Mouse (Mus musculus): ENCODE measurements around the gene Lypd5. TPM values are rescaled to one million over a fixed set of nuclear protein-coding genes. Genes with fewer than 3 reads are reported as not detected.

Gene Lypd5
- total RNA-seq, 2 experiments from 2014 or later: not detected

GRCm38 (mm10) chr7:24359269-24359668 lies 10.3 kb downstream of the Lypd5 start:
- no peak for DNase-seq (ENCODE audit: low spot score in 2 of 2)

DNA sequence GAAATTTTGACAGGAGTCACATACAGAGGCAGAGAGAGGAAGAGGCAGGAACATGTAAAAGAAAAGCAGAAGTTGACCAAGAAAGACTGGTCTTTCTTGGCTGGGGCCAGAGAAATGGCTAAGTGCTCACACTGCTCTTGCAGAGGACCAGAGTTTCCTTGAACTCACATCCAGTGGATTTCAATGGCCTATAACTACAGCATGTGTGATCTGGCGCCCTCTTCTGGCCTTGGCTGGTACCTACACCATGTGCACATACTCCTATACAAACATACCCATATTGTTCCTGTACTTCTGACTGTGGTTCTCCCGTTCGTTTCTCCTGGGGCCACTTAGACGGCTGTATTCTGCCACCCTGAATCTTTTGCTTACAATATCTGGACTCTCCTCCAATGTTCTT lies 12.0 kb downstream of the Lypd5 start:
- DNase-seq (ENCODE audit: low spot score in 2 of 2): no peak

- DNase-seq (ENCODE audit: low spot score in 2 of 2): peak in 1 of 2 experiments; percentile 24
Measured at GRCm38 (mm10) chr7:24363228-24363627, 14.2 kb downstream of the Lypd5 start.

- DNase-seq (ENCODE audit: low spot score in 2 of 2): peak; percentile 86 to 90
Measured at GRCm38 (mm10) chr7:24364827-24365226, 15.8 kb downstream of the Lypd5 start.

DNA sequence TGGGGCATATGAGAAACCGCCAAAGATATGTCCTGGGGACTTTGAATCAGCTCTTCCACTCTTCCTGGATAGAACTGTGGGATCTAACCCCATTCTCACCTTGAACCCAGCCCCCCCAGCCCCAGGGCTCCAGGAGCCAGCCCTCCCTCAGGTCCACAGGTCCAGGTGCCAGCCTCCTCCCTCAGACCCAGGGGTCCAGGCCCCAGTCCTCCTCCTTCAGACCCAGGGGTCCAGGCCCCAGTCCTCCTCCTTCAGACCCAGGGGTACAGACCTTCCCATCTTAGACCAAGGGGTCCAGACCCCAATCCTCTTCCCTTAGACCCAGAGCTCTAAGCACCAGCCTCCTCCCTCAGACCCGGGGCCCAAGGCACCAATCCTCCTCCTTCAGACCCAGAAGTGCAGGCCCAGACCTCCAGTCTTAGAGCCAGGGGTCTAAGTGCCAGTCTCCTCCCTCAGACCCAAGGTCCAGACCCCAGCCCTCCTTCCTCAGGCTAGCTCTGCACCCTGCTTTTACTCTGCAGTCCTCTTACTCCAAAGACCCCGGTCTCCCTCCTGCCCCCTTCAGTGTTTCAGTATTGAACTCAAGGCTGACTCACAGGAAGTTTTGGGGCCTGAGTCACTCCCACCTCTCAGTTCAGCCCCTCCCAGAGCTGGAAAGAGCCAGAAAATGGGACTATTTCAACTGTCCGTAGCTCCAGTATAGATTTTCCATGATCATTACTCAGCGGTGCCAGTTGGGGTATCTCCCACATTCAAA lies 16.4 kb downstream of the Lypd5 start:
- no peak for DNase-seq (ENCODE audit: low spot score in 2 of 2)

GRCm38 (mm10) chr7:24366716-24367632 lies 18.0 kb downstream of the Lypd5 start:
- no peak for DNase-seq (ENCODE audit: low spot score in 2 of 2)

- no peak for DNase-seq (ENCODE audit: low spot score in 2 of 2)
Measured at GRCm38 (mm10) chr7:24368226-24368625, 19.2 kb downstream of the Lypd5 start.

DNA sequence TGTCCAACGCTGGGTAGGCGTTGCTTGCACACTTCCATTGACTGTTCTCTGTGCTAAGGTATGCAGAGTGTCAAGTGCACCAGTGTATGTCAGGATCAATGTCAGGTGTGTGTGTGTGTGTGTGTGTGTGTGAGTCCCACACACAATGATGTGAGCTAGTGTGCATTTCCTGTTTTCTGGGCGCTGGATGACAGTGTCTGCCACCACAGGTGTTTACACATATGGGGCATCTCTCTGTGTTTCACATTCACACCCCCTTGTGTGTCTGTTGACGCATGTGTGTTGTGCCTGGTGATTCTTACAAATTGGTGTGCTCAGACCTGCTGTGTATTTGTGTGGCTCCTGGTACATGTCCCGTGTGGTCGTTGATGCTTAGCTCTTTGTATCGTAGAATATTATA lies 19.9 kb downstream of the Lypd5 start:
- no peak for DNase-seq (ENCODE audit: low spot score in 2 of 2)

- DNase-seq (ENCODE audit: low spot score in 2 of 2): no peak
Measured at GRCm38 (mm10) chr7:24369731-24370541, 20.9 kb downstream of the Lypd5 start, which contains the start of gene Kcnn4. Kcnn4 (plus strand) TSS chr7:24370263.

DNA sequence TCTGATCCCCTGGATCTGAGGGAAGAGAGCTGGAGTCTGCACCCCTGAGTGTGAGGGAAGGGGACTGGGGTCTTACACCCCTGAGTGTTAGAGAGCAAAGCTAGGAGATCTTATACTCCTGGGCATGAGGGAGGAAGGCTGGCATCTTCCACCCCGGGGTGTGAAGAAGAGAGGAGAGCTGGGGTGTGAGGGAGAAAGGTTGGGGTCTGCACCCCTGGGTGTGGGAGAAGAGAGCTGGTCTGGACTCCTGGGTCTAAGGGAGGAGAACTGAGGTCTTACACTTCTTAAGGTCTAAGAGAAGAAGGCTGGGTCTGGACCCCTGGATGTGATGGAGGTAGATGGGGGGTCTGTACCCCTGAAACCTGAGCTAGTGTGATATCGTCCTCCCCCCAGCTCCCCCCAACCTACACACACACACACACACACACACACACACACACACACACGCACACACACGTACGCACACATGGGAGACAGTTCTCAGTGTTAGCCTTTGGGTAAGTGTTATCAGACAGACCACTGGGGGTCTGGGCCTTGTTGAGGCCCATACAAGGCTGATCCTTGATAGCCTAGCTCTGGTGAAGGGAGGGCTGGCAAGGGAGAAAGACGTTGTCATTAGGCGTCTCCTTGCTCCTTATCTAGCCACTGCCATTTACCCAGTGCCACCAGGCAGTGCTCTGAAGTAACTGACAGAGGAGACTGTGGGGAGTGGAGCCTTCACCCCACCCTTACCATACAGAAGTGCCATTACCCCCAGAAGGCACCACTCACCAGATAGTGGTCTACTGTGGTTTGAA lies 22.2 kb downstream of the Lypd5 start:
- no peak for DNase-seq (ENCODE audit: low spot score in 2 of 2)

- no peak for DNase-seq (ENCODE audit: low spot score in 2 of 2)
Measured at GRCm38 (mm10) chr7:24371809-24372145, 22.8 kb downstream of the Lypd5 start.

DNA sequence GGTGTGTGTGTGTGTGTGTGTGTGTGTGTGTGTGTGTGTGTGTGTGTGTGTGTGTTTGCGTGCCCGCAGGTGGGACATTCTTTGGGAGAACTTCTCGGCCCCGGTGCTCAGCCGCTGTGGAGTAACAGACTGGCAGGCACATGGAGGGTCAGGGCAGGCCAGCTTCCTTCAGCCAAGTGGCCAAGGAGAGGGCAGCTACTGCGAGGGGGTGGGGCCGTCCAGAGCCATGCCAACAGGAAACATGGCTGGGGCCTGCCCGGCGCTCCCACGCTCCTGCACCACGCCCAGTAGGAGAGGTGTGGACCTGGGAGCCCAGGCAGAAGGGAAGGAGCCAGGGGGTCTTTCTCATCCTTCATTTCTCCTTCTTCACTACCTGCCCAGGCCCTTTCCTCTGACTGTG lies 23.3 kb downstream of the Lypd5 start:
- no peak for DNase-seq (ENCODE audit: low spot score in 2 of 2)

GRCm38 (mm10) chr7:24372786-24373185 lies 23.8 kb downstream of the Lypd5 start:
- no peak for DNase-seq (ENCODE audit: low spot score in 2 of 2)

DNA sequence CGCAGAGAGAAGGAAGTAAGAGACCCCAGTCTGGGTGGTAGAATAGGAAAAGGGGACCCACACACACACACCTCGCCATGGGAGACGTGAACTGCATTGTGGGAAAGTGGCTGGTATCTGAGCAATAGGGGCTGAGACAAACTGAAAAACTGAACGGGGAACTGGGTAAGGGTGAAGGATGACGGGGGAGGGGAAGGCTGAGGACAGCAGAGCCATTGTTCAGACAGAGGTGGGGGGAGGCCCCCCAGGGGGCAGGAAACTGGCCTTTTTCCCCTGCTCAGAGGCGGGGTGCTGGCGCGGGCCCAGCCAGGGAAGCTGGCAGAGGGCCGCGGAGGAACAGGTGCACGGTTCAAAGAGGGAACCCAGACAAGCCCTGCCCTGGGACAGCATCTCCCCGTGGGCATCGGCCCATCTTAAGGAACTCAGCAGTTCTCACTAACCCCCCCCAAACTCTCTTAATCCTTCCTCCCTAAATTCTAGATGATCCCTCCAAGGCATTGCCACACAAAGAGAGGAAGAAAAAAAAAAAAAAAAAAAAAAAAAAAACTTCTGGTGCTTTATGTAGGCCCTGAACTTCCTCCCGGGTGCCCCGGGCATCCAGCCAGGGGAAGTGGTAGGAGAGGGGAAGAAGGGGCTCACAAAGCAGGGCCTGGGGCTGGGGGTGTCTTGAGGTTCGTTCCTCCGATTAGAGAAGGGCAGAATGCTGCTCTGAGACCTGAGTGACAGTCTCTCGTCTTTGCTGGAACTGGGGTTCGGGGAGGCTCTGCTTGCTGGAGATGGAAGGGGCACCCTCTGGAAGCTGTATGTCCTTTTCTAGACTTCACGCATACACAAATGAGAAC lies 24.8 kb downstream of the Lypd5 start:
- DNase-seq (ENCODE audit: low spot score in 2 of 2): peak; percentile 38 to 53

GRCm38 (mm10) chr7:24376456-24376855 lies 27.5 kb downstream of the Lypd5 start:
- no peak for DNase-seq (ENCODE audit: low spot score in 2 of 2)

- no peak for DNase-seq (ENCODE audit: low spot score in 2 of 2)
Measured at GRCm38 (mm10) chr7:24377091-24377865, 28.3 kb downstream of the Lypd5 start.

- no peak for DNase-seq (ENCODE audit: low spot score in 2 of 2)
Measured at GRCm38 (mm10) chr7:24378049-24378701, 29.2 kb downstream of the Lypd5 start.

GRCm38 (mm10) chr7:24379934-24380333 lies 30.9 kb downstream of the Lypd5 start:
- DNase-seq (ENCODE audit: low spot score in 2 of 2): no peak

Measured in layer of hippocampus, postnatal 14 days (tissue).